Mouse (Mus musculus): ENCODE data around the gene Mthfs. TPM values are rescaled to one million over a fixed set of nuclear protein-coding genes. Genes with fewer than 3 reads are reported as not detected.

Mthfs gene
- total and polyA plus RNA-seq, 2 experiments from 2014 or later: 12.3 to 19.7 TPM

DNA sequence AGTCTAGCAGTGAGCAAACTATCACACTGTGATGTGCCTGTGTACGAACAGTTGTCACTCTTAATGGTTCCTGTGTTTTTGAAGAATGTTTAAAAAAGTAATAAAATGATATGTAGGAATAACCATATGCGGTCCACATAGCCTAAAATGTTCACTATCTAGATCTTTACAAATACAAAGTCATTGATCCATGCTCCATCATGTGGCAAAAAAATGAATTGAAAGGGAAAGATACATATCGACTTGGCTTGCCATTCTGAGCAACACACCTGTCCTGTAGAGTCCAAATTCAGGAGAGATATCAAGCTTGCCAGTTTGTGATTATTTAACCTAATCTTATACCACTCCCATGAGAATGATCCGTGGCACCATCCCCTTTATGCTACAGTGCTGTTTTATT, 164.2 kb downstream of the Mthfs start:
- no peak overlapping the region for H3K27ac ChIP-seq (ENCODE audit: low read depth)
- no peak for DNase-seq (ENCODE audit: low spot score)
- H3K9me3 ChIP-seq (replicated peaks; ENCODE audit: control insufficient read depth, low read length): no peaks in the 10 kb centered on the region
- WGBS: 70% methylated on average over 4 of the region's 4 CpGs
- H3K27me3 ChIP-seq (ENCODE audit: control insufficient read depth, insufficient read depth, low read length): no peaks in the 10 kb centered on the region
- H3K36me3 ChIP-seq (replicated peaks; ENCODE audit: control insufficient read depth, insufficient read depth, low read length): no peaks in the 10 kb centered on the region
- no peaks in the 10 kb centered on the region for H3K4me1 ChIP-seq (ENCODE audit: control insufficient read depth, insufficient read depth)
- TF ChIP-seq EP300 (IDR thresholded peaks at IDR 0.05; ENCODE audit: low read depth): no peak
- no peak for TF ChIP-seq CTCF (IDR thresholded peaks at IDR 0.05; ENCODE audit: low read depth)
- H3K9ac ChIP-seq (replicated peaks; ENCODE audit: low read depth, low read length): no peak overlapping the region
- no peak for ATAC-seq (ENCODE audit: insufficient read depth, low read depth)
- H3K4me3 ChIP-seq (ENCODE audit: low read depth, low read length): no peak overlapping the region
- H3K4me2 ChIP-seq (ENCODE audit: low read depth, low read length): no peak overlapping the region

DNA sequence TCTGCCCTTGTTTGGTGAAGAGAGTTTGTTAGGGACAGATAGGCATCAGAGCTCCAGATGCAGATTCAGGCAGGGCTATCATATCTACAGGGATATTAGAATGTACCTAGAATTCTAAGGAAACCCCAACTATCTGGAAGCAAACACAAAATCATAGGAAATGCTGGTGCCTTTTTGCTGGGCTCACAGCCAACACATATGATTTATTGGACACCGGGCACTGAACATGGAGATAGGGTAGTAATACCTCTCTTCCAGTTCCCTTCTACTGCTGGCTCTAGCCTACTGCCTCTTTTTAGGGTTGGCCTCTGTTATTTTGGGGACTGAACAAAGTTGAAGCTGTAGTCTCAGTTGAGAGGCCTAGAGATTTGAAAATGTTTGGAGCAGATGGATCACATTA, 192.6 kb downstream of the Mthfs start:
- DNase-seq (ENCODE audit: low spot score) (no peak), ATAC-seq (ENCODE audit: insufficient read depth, low read depth) (no peak)
- no peak overlapping the region for H3K4me3 ChIP-seq (ENCODE audit: low read depth, low read length)
- no peak overlapping the region for H3K4me2 ChIP-seq (ENCODE audit: low read depth, low read length)
- no peaks in the 10 kb centered on the region for H3K9me3 ChIP-seq (replicated peaks; ENCODE audit: control insufficient read depth, low read length)
- no peaks in the 10 kb centered on the region for H3K4me1 ChIP-seq (ENCODE audit: control insufficient read depth, insufficient read depth)
- no peak for TF ChIP-seq EP300 (IDR thresholded peaks at IDR 0.05; ENCODE audit: low read depth)
- TF ChIP-seq CTCF (IDR thresholded peaks at IDR 0.05; ENCODE audit: low read depth): no peak
- no peaks in the 10 kb centered on the region for H3K27me3 ChIP-seq (ENCODE audit: control insufficient read depth, insufficient read depth, low read length)
- H3K27ac ChIP-seq (ENCODE audit: low read depth): no peak overlapping the region
- H3K9ac ChIP-seq (replicated peaks; ENCODE audit: low read depth, low read length): no peak overlapping the region
- WGBS: 77% methylated on average over 1 of the region's 1 CpGs
- H3K36me3 ChIP-seq (replicated peaks; ENCODE audit: control insufficient read depth, insufficient read depth, low read length): no peaks in the 10 kb centered on the region

Other genes with a start within 250 kb of the Mthfs start
- not detected in 2 replicates for gene Trim43b, start 117.8 kb upstream of the Mthfs start, total RNA-seq (2014; rRNA removed; ENCODE audit: low replicate concordance)
- not detected in 2 replicates for gene Trim43b, start 117.8 kb upstream of the Mthfs start, polyA plus RNA-seq (2015; fragmentation: Nextera tagmentation; extraction: Ambion mirVana)
- 1.3 and 6.3 TPM in 2 replicates for gene Bcl2a1b, start 11.5 kb upstream of the Mthfs start, total RNA-seq (2014; rRNA removed; ENCODE audit: low replicate concordance)
- 1.9 and 2.0 TPM in 2 replicates for gene Bcl2a1b, start 11.5 kb upstream of the Mthfs start, polyA plus RNA-seq (2015; fragmentation: Nextera tagmentation; extraction: Ambion mirVana)
- not detected in 2 replicates for gene Gm29094, start 11.3 kb upstream of the Mthfs start, total RNA-seq (2014; rRNA removed; ENCODE audit: low replicate concordance)
- gene Gm29094, start 11.3 kb upstream of the Mthfs start, polyA plus RNA-seq (2015; fragmentation: Nextera tagmentation; extraction: Ambion mirVana): 0.67 and 0.85 TPM in 2 replicates